Mouse (Mus musculus) embryonic facial prominence, embryonic 11.5 days (tissue): ENCODE data around the gene Cntrl. TPM values are rescaled to one million over a fixed set of nuclear protein-coding genes. Genes with fewer than 3 reads are reported as not detected.

Source experiments
- ATAC-seq: fragments of 200-750 bp; cut with Nextera tagmentation; replicated peaks from 2 replicates; pipeline ENCODE4 v1.8.0; 2017; ENCODE audit warnings: low read depth; ENCODE audit not compliant: insufficient number of reproducible peaks, low FRiP score, low TSS enrichment
- DNase-seq: peaks from one replicate; pipeline ENCODE4 v3.0.0-alpha.2; 2015; ENCODE audit warnings: low spot score
- H3K27ac ChIP-seq: fragments of 300-500 bp; sonication (generic); replicated peaks from 2 replicates; pipeline ENCODE4 v1.5.1; 2014; ENCODE audit warnings: mild to moderate bottlenecking, low read depth, low read length, control low read depth
- H3K27me3 ChIP-seq: fragments of 300-500 bp; sonication (generic); 2 replicates; pipeline ENCODE4 v1.6.1; 2014; ENCODE audit warnings: mild to moderate bottlenecking, low read length, moderate library complexity, mixed read lengths; ENCODE audit not compliant: control insufficient read depth, insufficient read depth
- H3K36me3 ChIP-seq: fragments of 300-500 bp; sonication (generic); replicated peaks from 2 replicates; pipeline ENCODE4 v1.6.1; 2014; ENCODE audit warnings: low read depth, mild to moderate bottlenecking, low read length, moderate library complexity, mixed read lengths; ENCODE audit not compliant: control insufficient read depth, insufficient read depth
- H3K4me1 ChIP-seq: fragments of 300-500 bp; sonication (generic); 2 replicates; pipeline ENCODE4 v1.6.1; 2014; ENCODE audit warnings: low read length, mixed read lengths; ENCODE audit not compliant: control insufficient read depth, insufficient read depth
- H3K4me2 ChIP-seq: fragments of 300-500 bp; sonication (generic); 2 replicates; pipeline ENCODE4 v1.6.1; 2014; ENCODE audit warnings: low read depth, mild to moderate bottlenecking, control low read depth, low read length, moderate library complexity
- H3K4me3 ChIP-seq: fragments of 300-500 bp; sonication (generic); 2 replicates; pipeline ENCODE4 v1.5.1; 2014; ENCODE audit warnings: low read depth, low read length, control low read depth
- H3K9ac ChIP-seq: fragments of 300-500 bp; sonication (generic); replicated peaks from 2 replicates; pipeline ENCODE4 v1.6.1; 2014; ENCODE audit warnings: mild to moderate bottlenecking, control low read depth, low read length
- H3K9me3 ChIP-seq: fragments of 300-500 bp; sonication (generic); replicated peaks from 2 replicates; pipeline ENCODE4 v1.6.1; 2016; ENCODE audit warnings: mild to moderate bottlenecking, low read length, inconsistent platforms, mixed read lengths; ENCODE audit not compliant: control insufficient read depth
- WGBS: fragments of 180-500 bp; shearing (Covaris S2); extraction: QIAGEN DNeasy Blood & Tissue Kit; methylation state at CpG from one replicate; pipeline ENCODE4 v1.1.7; 2014; 5-methylcytosine and 5-hydroxymethylcytosine counted together
- polyA plus RNA-seq: library from polyadenylated mRNA; unstranded; fragments of >200 nt; fragmentation: Nextera tagmentation; extraction: Ambion mirVana; gene quantifications from 2 replicates; pipeline ENCODE4 v1.2.1, GENCODE M21; 2014

Cntrl gene
- polyA plus RNA-seq, 1 experiment from 2014 or later: 32.7 TPM

DNA sequence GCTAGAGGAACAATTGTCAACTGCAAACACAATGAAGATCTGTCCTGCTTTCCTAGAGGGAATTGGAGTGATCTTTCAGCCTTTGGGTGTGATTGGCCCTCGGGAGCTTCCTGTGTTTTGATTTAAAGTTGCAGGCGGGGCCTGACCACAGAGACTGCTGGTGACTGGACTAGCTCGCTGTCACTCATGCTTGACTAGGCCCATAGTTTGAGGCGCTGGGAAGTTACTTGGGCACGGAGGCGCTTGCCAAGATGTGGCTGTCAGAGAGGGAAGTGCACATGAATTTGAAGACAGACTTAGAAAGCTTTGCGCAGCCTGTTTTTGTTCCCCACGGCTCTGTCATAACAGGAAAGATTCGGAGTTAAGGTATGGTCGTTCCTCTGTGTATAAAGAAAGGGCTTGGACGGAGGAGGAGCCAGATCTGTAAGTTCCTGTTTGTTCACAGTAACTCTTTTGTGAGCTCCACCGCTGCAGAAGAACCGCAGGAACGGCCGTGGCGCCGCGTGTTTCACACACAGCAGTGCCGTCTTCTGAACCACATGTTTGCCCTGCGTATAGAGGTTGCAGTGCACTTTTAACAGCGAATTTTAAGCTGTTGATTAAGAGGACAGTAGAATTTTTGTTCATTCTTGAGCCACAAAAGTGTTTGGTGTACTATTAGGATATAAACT lies 22.8 kb downstream of the Cntrl start:
- Histone ChIP-seq H3K4me1 (no peaks in the 10 kb centered on the region; the same call in 1 of the 2 replicates), H3K27ac (peak overlapping the region; percentile 70; the same call in 1 of the 2 replicates), H3K4me3 (peak overlapping the region; percentile 45), H3K27me3 (no peaks in the 10 kb centered on the region), H3K4me2 (peak overlapping the region; percentile 61), H3K9ac (peak overlapping the region; percentile 60), H3K9me3 (no peaks in the 10 kb centered on the region), H3K36me3 (no peaks in the 10 kb centered on the region)
- WGBS: under 1% methylated on average over 21 of the region's 21 CpGs
- ATAC-seq (peak; percentile 98), DNase-seq (peak; percentile 96)

DNA sequence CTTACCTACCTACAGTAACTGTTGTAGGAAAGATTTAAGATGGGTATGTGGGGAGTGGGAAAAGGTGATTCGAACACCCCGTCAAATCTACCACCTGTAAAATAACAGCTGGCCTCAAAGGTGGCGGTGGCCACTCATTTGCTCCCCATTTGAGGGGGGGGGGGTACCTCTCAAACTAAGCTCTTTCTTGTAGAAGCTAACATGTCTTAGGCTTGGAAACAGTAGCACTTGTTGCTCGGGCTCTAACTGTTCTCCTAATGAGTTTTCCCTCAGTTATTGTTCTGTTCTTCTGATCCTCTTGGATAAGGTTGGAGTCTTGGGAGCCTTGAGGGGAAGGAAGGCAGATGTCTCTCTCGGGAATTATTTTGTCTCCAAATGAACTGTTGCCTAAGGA lies 23.4 kb downstream of the Cntrl start:
- WGBS: 6% methylated on average over 5 of the region's 5 CpGs
- H3K9ac ChIP-seq: peak overlapping the region; percentile 60
- H3K4me1 ChIP-seq: no peaks in the 10 kb centered on the region; the same call in 1 of the 2 replicates
- H3K4me2 ChIP-seq: peak overlapping the region; percentile 61
- no peak overlapping the region; the same call in 1 of the 2 replicates for H3K27ac ChIP-seq
- no peaks in the 10 kb centered on the region for H3K27me3 ChIP-seq
- peak overlapping the region; percentile 45 for H3K4me3 ChIP-seq
- no peaks in the 10 kb centered on the region for H3K9me3 ChIP-seq
- no peaks in the 10 kb centered on the region; the same call in 1 of the 2 replicates for H3K36me3 ChIP-seq
- DNase-seq: peak; percentile 12
- no peak for ATAC-seq

DNA sequence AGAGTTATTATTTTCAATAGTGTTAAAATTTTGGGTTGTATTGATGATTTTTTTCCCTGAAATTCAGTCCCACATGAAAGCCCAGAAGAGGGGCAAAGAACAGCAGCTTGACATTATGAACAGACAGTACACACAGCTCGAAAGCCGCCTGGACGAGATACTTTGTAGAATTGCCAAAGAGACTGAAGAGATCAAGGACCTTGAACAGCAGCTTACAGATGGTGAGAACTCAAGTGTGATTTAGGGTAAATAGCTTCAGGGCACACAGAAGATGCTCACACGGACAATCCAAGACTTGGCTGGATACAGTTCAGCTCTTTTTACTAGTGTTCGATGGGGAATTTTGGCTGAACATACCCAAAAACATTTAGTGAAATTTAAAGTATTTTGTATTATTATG lies 24.6 kb downstream of the Cntrl start:
- DNase-seq (no peak), ATAC-seq (no peak)
- H3K4me2 ChIP-seq: no peak overlapping the region
- WGBS: 72% methylated on average over 5 of the region's 5 CpGs
- no peaks in the 10 kb centered on the region; the same call in 1 of the 2 replicates for H3K4me1 ChIP-seq
- H3K4me3 ChIP-seq: no peak overlapping the region
- H3K27ac ChIP-seq: no peak overlapping the region
- H3K27me3 ChIP-seq: no peaks in the 10 kb centered on the region
- H3K9me3 ChIP-seq: no peaks in the 10 kb centered on the region
- no peak overlapping the region for H3K9ac ChIP-seq
- no peaks in the 10 kb centered on the region; the same call in 1 of the 2 replicates for H3K36me3 ChIP-seq

DNA sequence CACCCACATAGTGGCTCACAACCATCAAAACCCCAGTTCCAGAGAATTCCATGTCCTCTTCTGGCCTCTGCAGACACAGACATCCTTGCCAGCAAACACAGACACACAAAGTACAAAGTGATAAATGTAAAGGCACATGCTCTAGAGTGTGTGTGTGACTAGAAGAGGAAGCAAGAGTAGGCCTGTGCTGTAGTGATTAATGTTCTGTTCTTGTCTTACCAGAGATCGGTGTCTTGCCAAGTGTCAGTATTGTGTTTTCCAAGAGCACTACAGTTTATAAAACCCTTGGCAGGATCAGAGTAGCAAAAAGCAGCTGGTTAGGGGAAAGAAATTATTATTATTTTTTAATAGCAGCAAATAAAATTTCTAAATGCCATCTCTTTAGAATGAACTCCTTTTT lies 29.3 kb downstream of the Cntrl start:
- H3K27me3 ChIP-seq: no peaks in the 10 kb centered on the region
- no peaks in the 10 kb centered on the region for H3K9me3 ChIP-seq
- H3K4me2 ChIP-seq: no peak overlapping the region
- H3K9ac ChIP-seq: no peak overlapping the region
- no peaks in the 10 kb centered on the region; the same call in 1 of the 2 replicates for H3K36me3 ChIP-seq
- H3K4me1 ChIP-seq: no peaks in the 10 kb centered on the region
- 94% methylated on average over 1 of the region's 1 CpGs for WGBS
- no peak for DNase-seq
- no peak overlapping the region for H3K4me3 ChIP-seq
- H3K27ac ChIP-seq: no peak overlapping the region
- ATAC-seq: no peak

DNA sequence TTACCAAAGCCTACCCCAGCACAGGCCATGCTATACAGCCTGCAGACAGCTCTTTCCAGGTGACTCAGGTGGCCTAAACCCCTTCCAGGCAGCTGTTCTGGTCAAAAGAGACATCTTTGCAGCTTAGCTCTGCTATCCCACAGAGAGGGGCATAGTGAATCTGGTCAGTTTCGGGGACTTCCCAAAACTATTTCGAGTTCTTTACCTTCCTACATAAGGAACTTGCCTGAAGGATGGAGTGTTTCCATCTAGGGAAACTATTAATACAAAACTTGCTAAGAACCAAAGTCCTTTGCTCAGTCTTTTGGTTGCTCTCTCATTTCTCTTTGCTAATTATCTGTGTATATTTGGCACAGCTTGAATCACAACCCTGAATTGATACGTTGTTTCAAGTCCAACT lies 32.4 kb downstream of the Cntrl start:
- 97% methylated on average over 3 of the region's 3 CpGs for WGBS
- no peak overlapping the region for H3K4me3 ChIP-seq
- no peaks in the 10 kb centered on the region for H3K27me3 ChIP-seq
- no peaks in the 10 kb centered on the region for H3K9me3 ChIP-seq
- no peak overlapping the region for H3K4me2 ChIP-seq
- DNase-seq (no peak), ATAC-seq (no peak)
- H3K36me3 ChIP-seq: no peaks in the 10 kb centered on the region; the same call in 1 of the 2 replicates
- H3K4me1 ChIP-seq: no peaks in the 10 kb centered on the region
- no peak overlapping the region for H3K27ac ChIP-seq
- no peak overlapping the region for H3K9ac ChIP-seq

DNA sequence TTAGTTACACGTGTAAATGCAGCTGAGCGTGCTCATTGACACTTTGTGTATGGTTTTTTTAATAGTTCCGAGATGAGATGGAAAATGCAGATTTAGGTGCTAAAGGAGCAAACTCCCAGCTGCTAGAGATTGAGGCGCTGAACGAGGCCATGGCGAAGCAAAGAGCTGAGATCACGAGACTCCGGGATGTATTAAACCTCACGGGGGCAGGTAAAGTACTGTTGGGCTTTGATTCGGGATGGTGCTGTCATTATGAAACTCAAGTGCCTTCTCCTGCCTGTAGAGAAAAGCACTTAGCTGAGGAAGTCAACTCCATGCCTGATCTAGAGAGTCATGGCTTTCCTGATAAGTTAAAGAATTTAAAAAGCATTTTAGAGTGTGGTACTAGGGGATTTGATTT lies 39.5 kb downstream of the Cntrl start:
- ATAC-seq (no peak), DNase-seq (no peak)
- no peak overlapping the region for H3K27ac ChIP-seq
- no peak overlapping the region for H3K9ac ChIP-seq
- no peak overlapping the region for H3K4me3 ChIP-seq
- peaks cover 22% of the 10 kb centered on the region for H3K36me3 ChIP-seq
- WGBS: 90% methylated on average over 10 of the region's 10 CpGs
- H3K27me3 ChIP-seq: no peaks in the 10 kb centered on the region
- no peak overlapping the region for H3K4me2 ChIP-seq
- H3K4me1 ChIP-seq: no peaks in the 10 kb centered on the region
- no peaks in the 10 kb centered on the region for H3K9me3 ChIP-seq

DNA sequence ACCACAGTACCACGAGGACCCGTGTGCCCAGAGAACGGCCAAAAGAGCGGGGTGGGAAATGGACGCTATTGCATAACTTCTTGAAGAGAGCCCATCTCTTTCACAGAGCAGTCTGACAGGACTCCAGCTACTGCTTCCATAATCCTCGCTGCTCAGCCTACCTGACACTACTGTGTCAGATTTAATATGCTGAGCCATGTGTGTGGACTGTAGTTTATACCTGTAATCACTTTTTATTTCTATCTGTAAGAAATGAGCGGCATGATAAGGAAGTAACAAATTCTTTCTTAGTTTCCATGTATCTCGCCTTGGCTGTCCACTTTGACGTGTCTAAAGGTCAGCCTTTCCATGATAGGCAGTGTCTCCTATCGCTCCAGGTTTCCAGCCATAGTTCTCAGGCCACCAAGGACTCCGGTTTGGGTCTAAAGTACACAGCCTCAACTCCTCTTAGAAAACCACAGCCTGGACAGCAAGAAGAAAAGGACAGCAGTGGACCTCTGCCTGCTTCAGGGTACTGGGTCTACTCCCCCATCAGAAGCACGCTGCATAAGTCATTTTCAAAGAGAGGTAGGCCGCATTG lies 42.1 kb downstream of the Cntrl start:
- 94% methylated on average over 13 of the region's 13 CpGs for WGBS
- no peak for DNase-seq
- Histone ChIP-seq H3K4me1 (no peaks in the 10 kb centered on the region), H3K9me3 (no peaks in the 10 kb centered on the region), H3K27me3 (no peaks in the 10 kb centered on the region), H3K36me3 (peaks cover 23% of the 10 kb centered on the region), H3K9ac (no peak overlapping the region), H3K4me2 (no peak overlapping the region), H3K27ac (no peak overlapping the region), H3K4me3 (no peak overlapping the region)
- no peak for ATAC-seq

DNA sequence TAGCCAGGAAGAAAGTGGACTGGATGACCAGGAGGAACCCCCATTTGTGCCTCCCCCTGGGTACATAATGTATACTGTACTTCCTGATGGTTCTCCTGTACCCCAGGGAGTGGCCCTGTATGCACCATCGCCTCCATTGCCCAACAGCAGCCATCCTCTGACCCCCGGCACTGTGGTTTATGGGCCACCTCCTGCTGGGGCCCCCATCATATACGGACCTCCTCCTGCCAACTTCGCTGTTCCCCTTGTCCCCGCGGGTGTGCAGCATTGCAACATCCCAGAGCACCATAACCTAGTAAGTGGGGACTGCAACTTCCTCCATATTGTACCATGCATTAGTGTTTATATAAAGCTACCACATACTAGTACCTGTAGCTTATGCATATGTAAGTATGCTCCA lies 43.9 kb downstream of the Cntrl start:
- Histone ChIP-seq H3K4me3 (no peak overlapping the region), H3K9ac (no peak overlapping the region), H3K4me2 (no peak overlapping the region), H3K9me3 (no peaks in the 10 kb centered on the region), H3K27ac (no peak overlapping the region), H3K27me3 (no peaks in the 10 kb centered on the region), H3K36me3 (peaks cover 23% of the 10 kb centered on the region), H3K4me1 (no peaks in the 10 kb centered on the region)
- no peak for DNase-seq
- 92% methylated on average over 6 of the region's 6 CpGs for WGBS
- no peak for ATAC-seq
